Mouse (Mus musculus): ENCODE data around the gene Prkce. TPM values are rescaled to one million over a fixed set of nuclear protein-coding genes. Genes with fewer than 3 reads are reported as not detected.
A peak's percentile ranks its signal among the peaks of the same experiment; 100 is the strongest.

The Prkce gene
- polyA plus RNA-seq, 1 experiment from 2014 or later, result 5.0 TPM

DNA sequence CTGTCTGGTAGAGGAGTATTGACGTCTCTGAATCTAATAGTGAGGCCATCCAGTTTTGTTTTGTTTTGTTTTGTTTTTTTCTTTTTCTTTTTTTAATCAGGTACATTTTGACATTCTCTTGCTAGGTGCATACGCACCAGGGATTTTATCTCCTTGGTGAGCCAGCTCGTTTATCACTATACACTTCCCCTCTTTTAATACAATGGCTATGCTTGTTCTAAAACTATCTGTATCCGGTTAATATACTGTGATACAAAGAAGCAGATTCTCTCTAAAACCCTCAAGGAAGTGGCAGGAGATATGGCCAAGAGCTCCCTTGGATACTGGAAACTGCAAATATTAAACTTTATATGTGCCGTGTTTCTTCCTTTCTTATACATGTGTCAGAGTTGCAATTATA is 319.1 kb downstream of the Prkce start:
- Histone ChIP-seq H3K4me3 (ENCODE audit: low read length) (no peak overlapping the region), H3K4me2 (ENCODE audit: low read depth, low read length) (no peak overlapping the region), H3K27ac (ENCODE audit: low read length) (no peak overlapping the region), H3K4me1 (ENCODE audit: control insufficient read depth, insufficient read depth, low read length) (no peaks in the 10 kb centered on the region), H3K27me3 (replicated peaks; ENCODE audit: control insufficient read depth, insufficient read depth, low read length) (no peaks in the 10 kb centered on the region), H3K9me3 (ENCODE audit: control insufficient read depth, low read length) (no peaks in the 10 kb centered on the region), H3K9ac (ENCODE audit: low read depth, low read length) (no peak overlapping the region), H3K36me3 (ENCODE audit: control insufficient read depth, insufficient read depth, low read length) (no peaks in the 10 kb centered on the region)
- 83% methylated on average over 5 of the region's 5 CpGs for WGBS
- no peak for ATAC-seq

GRCm38 (mm10) chr17:86487450-86487849 is 319.9 kb downstream of the Prkce start:
- Histone ChIP-seq H3K36me3 (ENCODE audit: control insufficient read depth, insufficient read depth, low read length) (no peaks in the 10 kb centered on the region), H3K4me2 (ENCODE audit: low read depth, low read length) (no peak overlapping the region), H3K27me3 (replicated peaks; ENCODE audit: control insufficient read depth, insufficient read depth, low read length) (no peaks in the 10 kb centered on the region), H3K4me1 (ENCODE audit: control insufficient read depth, insufficient read depth, low read length) (no peaks in the 10 kb centered on the region; the same call in 1 of the 2 replicates), H3K9me3 (ENCODE audit: control insufficient read depth, low read length) (no peaks in the 10 kb centered on the region), H3K4me3 (ENCODE audit: low read length) (no peak overlapping the region), H3K9ac (ENCODE audit: low read depth, low read length) (no peak overlapping the region), H3K27ac (ENCODE audit: low read length) (no peak overlapping the region)
- WGBS, result 81% methylated on average over 3 of the region's 3 CpGs
- no peak for ATAC-seq

DNA sequence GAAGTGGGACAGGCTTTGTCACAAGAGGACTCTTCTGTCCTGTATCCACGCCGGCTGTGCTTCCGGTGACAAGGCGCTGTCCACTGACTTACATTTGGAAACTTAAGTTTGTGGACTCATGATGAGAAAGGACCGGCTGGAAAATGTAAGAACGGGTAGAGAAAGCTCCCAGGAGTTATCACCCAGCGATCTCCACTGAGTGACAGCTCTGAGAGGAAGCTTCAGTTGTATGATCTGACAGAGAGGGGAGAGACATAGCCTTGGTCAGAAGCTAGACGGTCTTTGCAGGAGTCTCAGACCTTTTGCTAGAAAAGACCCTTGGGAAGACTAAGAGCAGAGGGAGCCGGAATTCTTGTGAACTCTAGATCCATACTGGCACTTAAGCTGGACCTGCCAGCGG is 322.2 kb downstream of the Prkce start:
- H3K4me1 ChIP-seq (ENCODE audit: control insufficient read depth, insufficient read depth, low read length), result peaks cover 7% of the 10 kb centered on the region; the same call in 1 of the 2 replicates
- H3K9me3 ChIP-seq (ENCODE audit: control insufficient read depth, low read length), result no peaks in the 10 kb centered on the region
- no peak overlapping the region for H3K4me3 ChIP-seq (ENCODE audit: low read length)
- H3K27ac ChIP-seq (ENCODE audit: low read length), result no peak overlapping the region
- no peak overlapping the region for H3K9ac ChIP-seq (ENCODE audit: low read depth, low read length)
- WGBS, result 91% methylated on average over 10 of the region's 10 CpGs
- H3K36me3 ChIP-seq (ENCODE audit: control insufficient read depth, insufficient read depth, low read length), result no peaks in the 10 kb centered on the region
- no peak overlapping the region for H3K4me2 ChIP-seq (ENCODE audit: low read depth, low read length)
- H3K27me3 ChIP-seq (replicated peaks; ENCODE audit: control insufficient read depth, insufficient read depth, low read length), result no peaks in the 10 kb centered on the region
- ATAC-seq, result no peak

GRCm38 (mm10) chr17:86492376-86492775 is 324.8 kb downstream of the Prkce start:
- Histone ChIP-seq H3K27me3 (replicated peaks; ENCODE audit: control insufficient read depth, insufficient read depth, low read length) (no peaks in the 10 kb centered on the region), H3K36me3 (ENCODE audit: control insufficient read depth, insufficient read depth, low read length) (no peaks in the 10 kb centered on the region), H3K4me2 (ENCODE audit: low read depth, low read length) (no peak overlapping the region), H3K9ac (ENCODE audit: low read depth, low read length) (no peak overlapping the region), H3K9me3 (ENCODE audit: control insufficient read depth, low read length) (no peaks in the 10 kb centered on the region), H3K4me3 (ENCODE audit: low read length) (no peak overlapping the region), H3K27ac (ENCODE audit: low read length) (no peak overlapping the region), H3K4me1 (ENCODE audit: control insufficient read depth, insufficient read depth, low read length) (peaks cover 9% of the 10 kb centered on the region; the same call in 1 of the 2 replicates)
- WGBS, result 72% methylated on average over 7 of the region's 7 CpGs
- ATAC-seq, result peak; percentile 64

DNA sequence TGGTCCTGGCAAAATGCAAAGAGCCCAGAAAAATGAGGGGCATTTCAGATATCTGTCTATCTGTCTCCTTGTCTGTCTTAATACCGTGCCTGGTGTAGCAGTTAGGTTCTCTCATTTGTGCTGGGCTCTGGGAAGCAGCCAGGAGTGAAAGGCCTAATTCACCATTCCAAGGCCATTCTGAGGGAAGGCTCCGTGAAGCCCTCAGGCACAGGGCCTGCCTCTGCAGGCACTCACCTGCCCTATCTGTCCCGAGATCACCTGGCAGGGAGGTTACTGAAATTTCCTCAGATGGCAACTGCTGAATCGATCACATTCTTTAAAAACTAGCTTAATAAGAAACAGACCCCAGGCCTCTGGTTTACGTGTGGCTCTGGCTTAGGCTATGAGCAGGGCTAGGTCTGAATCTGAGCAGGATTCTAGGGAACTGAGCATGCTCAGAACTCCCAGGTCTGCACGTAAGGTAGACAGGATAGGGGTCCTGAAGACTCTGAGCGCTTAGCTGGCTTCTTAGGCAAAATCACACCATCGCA is 326.4 kb downstream of the Prkce start:
- no peaks in the 10 kb centered on the region for H3K36me3 ChIP-seq (ENCODE audit: control insufficient read depth, insufficient read depth, low read length)
- no peaks in the 10 kb centered on the region for H3K27me3 ChIP-seq (replicated peaks; ENCODE audit: control insufficient read depth, insufficient read depth, low read length)
- no peak overlapping the region for H3K4me3 ChIP-seq (ENCODE audit: low read length)
- H3K4me2 ChIP-seq (ENCODE audit: low read depth, low read length), result no peak overlapping the region
- ATAC-seq, result no peak
- peaks cover 9% of the 10 kb centered on the region; the same call in 1 of the 2 replicates for H3K4me1 ChIP-seq (ENCODE audit: control insufficient read depth, insufficient read depth, low read length)
- no peaks in the 10 kb centered on the region for H3K9me3 ChIP-seq (ENCODE audit: control insufficient read depth, low read length)
- 67% methylated on average over 8 of the region's 8 CpGs for WGBS
- H3K27ac ChIP-seq (ENCODE audit: low read length), result no peak overlapping the region
- no peak overlapping the region for H3K9ac ChIP-seq (ENCODE audit: low read depth, low read length)

- Histone ChIP-seq H3K4me3 (ENCODE audit: low read length) (no peak overlapping the region), H3K36me3 (ENCODE audit: control insufficient read depth, insufficient read depth, low read length) (no peaks in the 10 kb centered on the region), H3K27ac (ENCODE audit: low read length) (no peak overlapping the region), H3K4me1 (ENCODE audit: control insufficient read depth, insufficient read depth, low read length) (peaks cover 9% of the 10 kb centered on the region; the same call in 1 of the 2 replicates), H3K27me3 (replicated peaks; ENCODE audit: control insufficient read depth, insufficient read depth, low read length) (no peaks in the 10 kb centered on the region), H3K4me2 (ENCODE audit: low read depth, low read length) (no peak overlapping the region), H3K9ac (ENCODE audit: low read depth, low read length) (no peak overlapping the region), H3K9me3 (ENCODE audit: control insufficient read depth, low read length) (no peaks in the 10 kb centered on the region)
- WGBS, result 52% methylated on average over 6 of the region's 6 CpGs
- peak; percentile 45; the same call in 1 of the 2 replicates for ATAC-seq
Observed at GRCm38 (mm10) chr17:86494494-86494893, 326.9 kb downstream of the Prkce start.

DNA sequence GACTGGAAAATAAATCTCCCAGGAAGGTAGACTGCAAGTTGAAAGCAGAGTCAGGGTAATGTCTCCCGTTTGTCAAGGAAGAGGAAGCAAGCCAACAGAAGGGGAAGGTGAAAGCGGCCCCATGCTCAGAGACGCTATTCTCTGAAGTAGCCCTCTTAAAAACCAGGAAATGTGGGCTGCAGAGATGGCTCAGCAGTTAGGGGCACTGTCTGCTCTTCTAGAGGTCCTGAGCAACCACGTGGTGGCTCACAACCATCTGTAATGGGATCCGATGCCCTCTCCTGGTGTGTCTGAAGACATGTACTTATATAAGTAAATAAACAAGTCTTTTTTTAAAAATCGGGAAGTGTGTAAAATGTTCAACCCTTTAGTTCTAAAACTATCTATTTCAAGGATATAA is 327.3 kb downstream of the Prkce start:
- 54% methylated on average over 6 of the region's 6 CpGs for WGBS
- H3K4me2 ChIP-seq (ENCODE audit: low read depth, low read length), result no peak overlapping the region
- ATAC-seq, result 0 out of 2 replicates have a peak, but pooled peaks have one; percentile 22
- no peak overlapping the region for H3K27ac ChIP-seq (ENCODE audit: low read length)
- no peak overlapping the region for H3K4me3 ChIP-seq (ENCODE audit: low read length)
- H3K4me1 ChIP-seq (ENCODE audit: control insufficient read depth, insufficient read depth, low read length), result peaks cover 12% of the 10 kb centered on the region
- H3K9ac ChIP-seq (ENCODE audit: low read depth, low read length), result no peak overlapping the region
- H3K27me3 ChIP-seq (replicated peaks; ENCODE audit: control insufficient read depth, insufficient read depth, low read length), result no peaks in the 10 kb centered on the region
- no peaks in the 10 kb centered on the region for H3K9me3 ChIP-seq (ENCODE audit: control insufficient read depth, low read length)
- no peaks in the 10 kb centered on the region for H3K36me3 ChIP-seq (ENCODE audit: control insufficient read depth, insufficient read depth, low read length)

DNA sequence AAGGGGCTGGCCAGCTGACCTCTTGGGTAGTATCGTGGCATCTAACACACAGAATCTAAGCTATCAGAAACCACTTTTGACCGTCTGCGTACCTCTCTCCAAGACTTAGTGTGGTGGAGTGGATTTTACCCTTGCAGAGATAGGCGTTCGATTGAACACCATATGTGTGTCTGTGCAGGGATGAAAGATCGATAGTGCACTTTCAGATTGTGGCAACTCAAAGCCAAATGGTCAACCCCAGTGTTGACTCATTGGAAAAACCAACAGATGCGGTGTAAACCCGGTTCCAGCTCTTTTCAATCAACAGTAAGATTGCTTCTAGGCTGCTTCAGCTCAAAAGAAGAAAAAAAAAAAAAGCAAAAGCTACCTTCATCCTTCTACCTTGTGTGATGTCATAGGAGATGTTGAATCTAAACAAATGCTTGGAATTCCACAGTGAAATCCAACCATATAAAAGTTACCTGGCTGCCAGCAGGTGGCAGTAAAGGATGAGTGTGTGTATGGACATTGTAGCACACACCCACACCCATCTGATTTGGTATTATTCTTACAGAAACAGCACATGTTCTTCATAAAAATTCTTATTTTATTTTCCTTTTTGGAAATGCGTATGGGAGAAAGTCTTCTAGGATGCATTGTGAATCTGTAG is 328.7 kb downstream of the Prkce start:
- Histone ChIP-seq H3K4me3 (ENCODE audit: low read length) (no peak overlapping the region), H3K4me1 (ENCODE audit: control insufficient read depth, insufficient read depth, low read length) (peaks cover 13% of the 10 kb centered on the region), H3K27ac (ENCODE audit: low read length) (no peak overlapping the region), H3K36me3 (ENCODE audit: control insufficient read depth, insufficient read depth, low read length) (no peaks in the 10 kb centered on the region), H3K9me3 (ENCODE audit: control insufficient read depth, low read length) (no peaks in the 10 kb centered on the region), H3K4me2 (ENCODE audit: low read depth, low read length) (no peak overlapping the region), H3K27me3 (replicated peaks; ENCODE audit: control insufficient read depth, insufficient read depth, low read length) (no peaks in the 10 kb centered on the region), H3K9ac (ENCODE audit: low read depth, low read length) (no peak overlapping the region)
- no peak for ATAC-seq
- 84% methylated on average over 9 of the region's 9 CpGs for WGBS

GRCm38 (mm10) chr17:86497302-86497701 is 329.7 kb downstream of the Prkce start:
- H3K36me3 ChIP-seq (ENCODE audit: control insufficient read depth, insufficient read depth, low read length), result no peaks in the 10 kb centered on the region
- H3K4me2 ChIP-seq (ENCODE audit: low read depth, low read length), result no peak overlapping the region
- no peak for ATAC-seq
- peaks cover 13% of the 10 kb centered on the region for H3K4me1 ChIP-seq (ENCODE audit: control insufficient read depth, insufficient read depth, low read length)
- H3K4me3 ChIP-seq (ENCODE audit: low read length), result no peak overlapping the region
- H3K27ac ChIP-seq (ENCODE audit: low read length), result no peak overlapping the region
- H3K27me3 ChIP-seq (replicated peaks; ENCODE audit: control insufficient read depth, insufficient read depth, low read length), result no peaks in the 10 kb centered on the region
- WGBS, result 88% methylated on average over 4 of the region's 4 CpGs
- no peak overlapping the region for H3K9ac ChIP-seq (ENCODE audit: low read depth, low read length)
- H3K9me3 ChIP-seq (ENCODE audit: control insufficient read depth, low read length), result no peaks in the 10 kb centered on the region
